ENCODE assay signal across 8 mouse cellular contexts in genomic region chr17:56074827-56075208, GRCm38 (mm10). TPM values are rescaled to one million over a fixed set of nuclear protein-coding genes. Genes with fewer than 3 reads are reported as not detected.
DNase-seq lines count a peak whose midpoint lies in the region; ATAC-seq lines count a peak whose summit lies in the region.

Ubxn6 (minus strand) TSS chr17:56075028.

- peaks cover 20% of the 10 kb centered on the region for H3K4me1 ChIP-seq in hindbrain, embryonic 13.5 days (replicated peaks)

- peak within 1 kb of the TSS; percentile 85 for H3K9ac ChIP-seq in hindbrain, embryonic 13.5 days

- WGBS in hindbrain, embryonic 13.5 days, result under 1% methylated on average over 35 of the region's 35 CpGs

- no peaks in the 10 kb centered on the region for H3K27me3 ChIP-seq in hindbrain, embryonic 13.5 days

- peak within 1 kb of the TSS; percentile 80 for H3K4me3 ChIP-seq in hindbrain, embryonic 13.5 days

- no peaks in the 10 kb centered on the region for H3K9me3 ChIP-seq in hindbrain, embryonic 13.5 days

- H3K4me2 ChIP-seq in hindbrain, embryonic 13.5 days, result peak within 1 kb of the TSS; percentile 72

- peak; percentile 55 for ATAC-seq in hindbrain, embryonic 13.5 days (ENCODE audit: low FRiP score)

- H3K27ac ChIP-seq in hindbrain, embryonic 13.5 days, result peak within 1 kb of the TSS; percentile 94

- H3K36me3 ChIP-seq in hindbrain, embryonic 13.5 days, result peaks cover 33% of the 10 kb centered on the region

- peak; percentile 99 for DNase-seq in NIH3T3 (ENCODE audit: low read depth)
- peak; percentile 99 for DNase-seq in cerebellum, postnatal 10 days
- DNase-seq in frontal cortex, postnatal 14 days (ENCODE audit: low spot score in 2 of 2), result peak; percentile 95 to 97
- DNase-seq in layer of hippocampus, postnatal 25 days (ENCODE audit: extremely low spot score in 1 of 2, low spot score in 1 of 2), result peak; percentile 91 to 96
- peak; percentile 98 for DNase-seq in lung, postnatal 25 days (ENCODE audit: low spot score)
- peak; percentile 98 for DNase-seq in retina, embryonic 14.5 days (ENCODE audit: low spot score)
- peak; percentile 98 for DNase-seq in thymus, postnatal 4 days

RNA-seq across cellular contexts. Expression of gene Ubxn6, which starts in this region (rescaled TPM):
- 77.2 and 86.0 TPM in 2 replicates for polyA plus RNA-seq in hindbrain, embryonic 13.5 days (2015; fragmentation: Nextera tagmentation; extraction: Ambion mirVana)
- total RNA-seq in layer of hippocampus, postnatal 25 days (2021), result 10 to 100 TPM; 83.3 to 87.4 TPM

Comparison
In these comparisons a context has a peak if more than half of its experiments do, and no peak if none do; other contexts are left out.
1. Peak in every context shown above with its lines: DNase-seq, ATAC-seq, H3K4me3 ChIP-seq and H3K27ac ChIP-seq.